Mouse (Mus musculus): Measurements from ENCODE around the gene Exoc3. TPM values are rescaled to one million over a fixed set of nuclear protein-coding genes. Genes with fewer than 3 reads are reported as not detected.

Exoc3 gene
- polyA plus RNA-seq (2015; fragmentation: Nextera tagmentation; extraction: Ambion mirVana): 47.4 and 48.3 TPM in 2 replicates

DNA sequence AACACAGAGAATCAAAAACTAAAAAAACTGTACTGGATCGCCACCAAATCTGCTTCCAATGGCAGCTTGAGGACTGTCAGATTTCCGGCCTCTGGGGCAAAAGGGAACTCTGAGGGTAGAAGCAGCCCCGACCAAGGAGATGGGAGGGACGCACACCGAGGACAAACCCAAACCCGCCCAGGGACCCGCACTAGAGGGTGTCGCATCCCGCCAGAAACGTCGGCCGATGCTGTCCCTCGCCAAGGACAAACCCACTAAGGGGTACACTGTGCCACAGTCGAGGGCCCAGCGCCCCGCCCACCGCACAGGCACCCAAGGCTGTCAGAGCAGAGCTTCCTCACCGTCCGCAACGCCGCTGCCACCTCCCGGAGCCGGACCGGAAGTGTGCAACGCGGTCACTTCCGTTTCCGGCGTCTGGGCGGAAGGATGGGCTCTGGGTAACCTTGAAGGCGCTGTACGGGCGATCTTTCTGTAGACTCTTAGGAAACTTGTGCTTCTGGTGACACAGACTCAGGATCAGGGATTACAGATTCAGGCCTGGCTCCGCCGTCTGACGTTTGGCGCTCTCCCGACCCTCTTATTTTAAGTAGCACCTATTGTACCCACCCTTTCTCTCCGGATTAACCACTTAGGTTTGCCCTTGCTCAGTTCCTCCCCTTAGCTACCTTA is at the start of gene Exoc3:
Gene Exoc3, minus strand, starts transcription at position 416 of the 669 bp plus-strand sequence.

DNA sequence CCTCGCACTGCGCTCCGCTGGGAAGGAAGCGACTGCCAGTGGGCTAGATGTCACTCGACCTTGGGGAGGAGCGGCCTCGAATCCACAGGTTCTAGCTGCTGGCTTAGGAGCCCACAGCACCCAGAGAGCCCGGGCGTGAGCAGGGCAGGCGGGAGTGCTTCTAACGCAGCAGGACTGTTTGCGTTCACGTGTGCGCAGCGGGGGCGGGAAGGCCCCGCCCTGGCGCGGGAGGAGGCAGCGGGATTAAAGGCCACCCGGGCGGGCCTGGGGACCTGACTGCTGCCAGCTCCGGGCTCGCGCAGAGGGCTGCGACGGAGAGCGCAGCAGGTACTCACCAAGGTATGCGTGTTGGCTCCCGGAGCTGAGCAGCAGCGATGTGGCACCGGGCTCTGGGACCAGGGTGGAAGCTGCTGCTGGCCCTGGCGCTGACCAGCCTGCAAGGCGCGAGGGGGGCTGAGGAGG is 87.4 kb downstream of the Exoc3 start, which contains the start of gene Slc9a3:
Gene Slc9a3, plus strand, starts transcription at position 317 of the 462 bp plus-strand sequence.

Other genes starting within 250 kb of the Exoc3 start
- gene Zdhhc11, start 244.9 kb downstream of the Exoc3 start, polyA plus RNA-seq (2015; fragmentation: Nextera tagmentation; extraction: Ambion mirVana): not detected in 2 replicates
- 15.6 and 19.9 TPM in 2 replicates for gene Tppp, start 199.3 kb downstream of the Exoc3 start, polyA plus RNA-seq (2015; fragmentation: Nextera tagmentation; extraction: Ambion mirVana)
- gene Cep72, start 146.4 kb downstream of the Exoc3 start, polyA plus RNA-seq (2015; fragmentation: Nextera tagmentation; extraction: Ambion mirVana): 11.8 and 15.2 TPM in 2 replicates
- gene Slc9a3, start 87.3 kb downstream of the Exoc3 start, polyA plus RNA-seq (2015; fragmentation: Nextera tagmentation; extraction: Ambion mirVana): 0.02 TPM in 1 of 2 replicates, not detected in the other
- gene Ahrr, start 83.6 kb upstream of the Exoc3 start, polyA plus RNA-seq (2015; fragmentation: Nextera tagmentation; extraction: Ambion mirVana): 1.1 and 1.4 TPM in 2 replicates
- gene Pdcd6, start 108.8 kb upstream of the Exoc3 start, polyA plus RNA-seq (2015; fragmentation: Nextera tagmentation; extraction: Ambion mirVana): 116 and 128 TPM in 2 replicates
- gene Sdha, start 141.5 kb upstream of the Exoc3 start, polyA plus RNA-seq (2015; fragmentation: Nextera tagmentation; extraction: Ambion mirVana): 139 and 146 TPM in 2 replicates
- gene Ccdc127, start 141.6 kb upstream of the Exoc3 start, polyA plus RNA-seq (2015; fragmentation: Nextera tagmentation; extraction: Ambion mirVana): 34.7 and 41.7 TPM in 2 replicates
- not detected in 2 replicates for gene Lrrc14b, start 155.3 kb upstream of the Exoc3 start, polyA plus RNA-seq (2015; fragmentation: Nextera tagmentation; extraction: Ambion mirVana)
- 1.7 and 1.9 TPM in 2 replicates for gene Zfp72, start 182.1 kb upstream of the Exoc3 start, polyA plus RNA-seq (2015; fragmentation: Nextera tagmentation; extraction: Ambion mirVana)
- 90.3 and 133 TPM in 2 replicates for gene Ftl1-ps1, start 191.0 kb upstream of the Exoc3 start, polyA plus RNA-seq (2015; fragmentation: Nextera tagmentation; extraction: Ambion mirVana)

All from urinary bladder, postnatal 0 days (tissue).